Mouse (Mus musculus) left cerebral cortex, adult 11 months (tissue): ENCODE measurements around the gene Tlr11.

Experiments
- DNase-seq: peaks from one replicate; pipeline ENCODE4 v3.0.0; 2022; ENCODE audit warnings: low spot score

Tlr11 gene

DNA sequence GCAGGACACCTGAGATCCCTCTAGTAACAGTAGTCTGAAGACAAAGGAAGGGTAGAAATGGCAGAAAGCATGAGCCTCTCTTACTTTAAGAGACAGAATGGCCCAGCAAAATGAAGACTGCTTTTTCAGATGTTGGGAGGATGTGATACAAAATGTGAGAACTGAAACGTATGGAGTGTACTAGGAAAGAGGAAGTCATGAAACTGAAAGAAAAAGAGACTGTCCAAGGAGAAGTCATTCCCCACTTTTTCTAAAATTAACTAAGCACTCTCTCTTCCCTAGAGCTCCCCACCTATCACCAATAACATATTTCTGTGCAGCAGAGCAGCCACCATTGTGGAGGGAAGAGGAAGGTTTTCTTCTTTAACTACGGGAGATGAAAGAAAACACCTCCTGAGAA lies at the start of gene Tlr11:
Gene Tlr11, plus strand, starts transcription at position 322 of the 400 bp plus-strand sequence.
- DNase-seq, result no peak

DNA sequence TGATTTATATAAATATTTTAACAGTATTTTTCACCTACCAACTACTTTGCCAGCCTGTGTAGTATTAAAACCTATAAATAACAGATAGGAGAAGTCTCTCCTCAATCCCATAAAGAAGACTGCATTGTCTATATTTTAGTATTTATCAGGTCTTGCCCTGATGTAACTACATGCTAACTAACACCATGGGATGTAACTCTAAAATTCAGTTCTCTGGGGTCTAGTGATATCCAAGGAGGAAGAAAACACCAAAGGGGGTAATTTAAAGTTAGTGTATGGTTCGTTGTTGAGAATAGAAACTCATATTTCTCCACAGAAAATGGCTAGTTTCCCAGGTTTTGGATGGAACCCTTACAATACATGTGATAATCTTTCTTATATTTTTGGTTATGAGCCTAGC lies 31.1 kb upstream of the Tlr11 start, which contains the start of gene Olfr734:
Gene Olfr734, minus strand, starts transcription at position 101 of the 400 bp plus-strand sequence.
- DNase-seq, result no peak

DNA sequence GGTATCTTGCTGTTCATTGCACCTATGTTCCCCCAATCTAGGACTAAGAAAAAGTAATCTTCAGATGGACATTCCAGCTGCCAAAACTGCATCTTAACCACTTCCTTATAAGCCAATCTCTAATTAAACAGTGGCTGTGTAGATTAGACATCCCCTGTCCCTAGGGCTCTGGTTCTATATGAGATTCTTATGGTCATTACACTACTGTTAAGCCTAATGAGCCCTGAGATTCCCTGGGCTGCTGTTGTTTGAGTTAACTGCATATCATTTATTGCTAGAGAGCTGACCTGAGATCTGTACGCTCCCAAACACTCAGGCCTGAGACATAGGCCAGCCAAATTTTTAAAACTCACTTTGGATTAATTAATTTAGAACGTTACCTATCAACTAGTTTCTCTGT lies 8.9 kb upstream of the Tlr11 start, which contains the start of gene Olfr735:
Gene Olfr735, minus strand, starts transcription at position 77 of the 400 bp plus-strand sequence.
- no peak for DNase-seq

DNA sequence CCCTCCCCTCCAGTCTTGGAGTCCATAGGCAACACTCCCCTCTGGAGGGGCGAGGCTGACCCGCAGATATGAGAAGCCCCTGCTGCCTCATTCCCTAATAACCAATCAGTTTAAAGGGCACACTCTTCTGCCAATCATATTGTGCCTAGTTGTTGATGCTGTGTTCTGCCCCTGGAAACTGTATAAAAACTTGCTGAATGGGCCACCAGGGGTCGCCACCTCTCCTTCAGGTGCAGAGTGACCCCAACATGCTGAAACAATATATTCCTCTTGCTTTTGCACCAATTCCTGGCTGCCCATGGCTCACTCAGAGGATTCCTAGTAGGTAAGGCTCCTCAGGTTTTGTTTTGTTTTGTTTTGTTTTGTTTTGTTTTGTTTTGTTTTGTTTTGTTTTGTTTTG lies 5.3 kb upstream of the Tlr11 start:
- DNase-seq, result no peak

DNA sequence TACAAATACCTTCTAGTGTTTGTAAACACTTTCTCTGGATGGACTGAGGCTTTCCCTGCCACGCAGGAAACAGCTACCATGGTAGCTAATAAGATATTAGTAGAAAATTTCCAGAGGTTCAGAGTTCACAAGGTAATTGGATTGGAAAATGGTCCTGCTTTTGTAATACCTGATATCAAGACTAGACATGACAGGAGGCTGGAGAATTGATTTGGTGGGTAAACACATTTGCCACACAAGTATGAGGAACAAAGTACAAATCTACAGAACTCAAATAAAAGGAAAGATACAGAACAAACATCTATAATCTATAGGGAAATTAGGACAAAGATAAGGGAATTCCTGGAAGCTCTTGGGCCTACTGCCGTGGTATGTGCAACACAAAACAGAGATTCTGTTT lies 989 bp upstream of the Tlr11 start:
- DNase-seq, result no peak

DNA sequence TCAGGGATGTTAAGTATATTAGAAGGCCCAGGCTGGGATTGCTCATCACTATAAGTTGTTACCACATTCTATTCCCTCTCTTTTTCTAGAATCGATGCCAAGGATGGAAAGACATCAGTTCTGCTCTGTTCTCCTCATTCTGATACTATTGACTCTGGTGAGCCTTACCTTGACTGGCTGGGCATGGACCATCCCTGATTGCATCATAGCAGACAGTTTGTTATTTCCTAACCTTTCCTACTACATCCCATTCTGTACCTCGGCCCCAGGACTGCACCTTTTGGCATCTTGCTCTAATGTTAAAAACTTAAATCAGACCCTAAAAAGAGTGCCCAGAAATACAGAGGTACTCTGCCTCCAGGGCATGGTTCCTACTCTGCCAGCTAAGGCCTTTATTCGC lies 2.8 kb downstream of the Tlr11 start:
- DNase-seq, result no peak

DNA sequence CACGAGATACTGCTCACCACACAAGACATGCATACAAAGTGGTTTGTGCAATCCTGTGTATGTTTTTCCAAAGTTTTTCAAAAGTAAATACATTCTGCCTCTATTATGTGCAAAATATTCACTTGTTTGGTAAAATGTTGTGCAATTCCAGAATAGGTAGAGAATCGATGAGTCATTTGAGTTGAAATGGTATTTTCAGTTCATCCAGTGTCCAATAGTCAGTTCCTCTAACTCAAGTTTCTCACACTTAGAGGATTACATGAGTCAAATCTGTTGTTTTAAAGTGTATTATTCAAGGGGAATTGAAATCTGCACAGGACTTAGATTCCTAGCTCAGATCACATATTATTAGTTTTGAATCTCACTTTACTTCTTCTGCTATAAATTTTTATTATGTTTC lies 5.8 kb downstream of the Tlr11 start:
- DNase-seq, result no peak

DNA sequence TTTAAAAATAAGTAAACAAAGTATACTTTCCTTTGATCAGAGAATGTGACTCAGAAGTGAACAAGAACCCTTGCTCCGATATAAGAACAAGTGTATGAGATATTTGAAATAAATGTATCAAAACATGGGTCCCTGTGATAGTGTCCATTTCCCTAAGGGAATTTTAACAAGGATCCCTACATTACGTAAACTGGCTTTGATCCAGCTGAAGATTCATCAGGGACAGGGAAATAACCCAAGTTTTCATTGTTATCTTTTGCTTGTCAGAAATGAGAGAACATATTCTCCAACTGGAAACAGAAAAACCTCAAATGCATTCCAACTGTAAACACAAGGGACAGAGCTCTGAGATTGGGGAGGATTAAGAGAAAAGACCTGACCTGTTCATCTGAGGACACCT lies 23.1 kb downstream of the Tlr11 start, which contains the start of gene Olfr736:
Gene Olfr736, plus strand, starts transcription at position 301 of the 400 bp plus-strand sequence.
- DNase-seq, result no peak

DNA sequence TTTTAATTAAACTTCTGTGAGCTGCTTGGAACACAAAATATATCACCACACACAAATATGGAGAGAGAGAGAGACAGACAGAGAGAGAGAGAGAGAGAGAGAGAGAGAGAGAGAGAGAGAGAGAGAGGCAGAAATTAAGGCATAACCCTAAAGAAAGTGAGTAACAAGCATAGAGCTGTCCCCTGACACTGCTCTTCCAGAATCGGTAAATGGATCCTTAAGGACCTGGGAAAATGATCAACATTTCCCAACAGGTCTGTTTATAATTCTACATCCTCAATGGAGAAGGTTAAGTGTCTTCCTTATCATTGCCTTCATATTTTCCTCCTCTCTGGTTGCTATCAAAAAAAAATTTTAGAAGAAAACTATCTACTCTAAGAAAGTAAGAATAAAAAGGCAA lies 49.6 kb downstream of the Tlr11 start, which contains the start of gene Olfr738:
Gene Olfr738, plus strand, starts transcription at position 301 of the 400 bp plus-strand sequence.
- no peak for DNase-seq
